Mouse (Mus musculus) liver, embryonic 12.5 days (tissue): ENCODE results near the gene Senp8. TPM values are rescaled to one million over a fixed set of nuclear protein-coding genes. Genes with fewer than 3 reads are reported as not detected.

Source experiments
- ATAC-seq: fragments of 200-750 bp; cut with Nextera tagmentation; 2 replicates; pipeline ENCODE4 v1.8.0; 2017; ENCODE audit warnings: moderate number of reproducible peaks, mild to moderate bottlenecking, moderate library complexity
- H3K27ac ChIP-seq: fragments of 300-500 bp; sonication (generic); 2 replicates; pipeline ENCODE4 v1.5.1; 2016; ENCODE audit warnings: mild to moderate bottlenecking
- H3K27me3 ChIP-seq: fragments of 300-500 bp; sonication (generic); replicated peaks from 2 replicates; pipeline ENCODE4 v1.6.1; 2016; ENCODE audit warnings: mild to moderate bottlenecking, moderate library complexity
- H3K36me3 ChIP-seq: fragments of 300-500 bp; sonication (generic); 2 replicates; pipeline ENCODE4 v1.6.1; 2016; ENCODE audit warnings: mild to moderate bottlenecking, moderate library complexity
- H3K4me1 ChIP-seq: fragments of 300-500 bp; sonication (generic); 2 replicates; pipeline ENCODE4 v1.6.1; 2016
- H3K4me2 ChIP-seq: fragments of 300-500 bp; sonication (generic); 2 replicates; pipeline ENCODE4 v1.6.1; 2016; ENCODE audit warnings: mild to moderate bottlenecking, moderate library complexity
- H3K4me3 ChIP-seq: fragments of 300-500 bp; sonication (generic); 2 replicates; pipeline ENCODE4 v1.5.1; 2016; ENCODE audit warnings: mild to moderate bottlenecking, moderate library complexity
- H3K9ac ChIP-seq: fragments of 300-500 bp; sonication (generic); 2 replicates; pipeline ENCODE4 v1.6.1; 2016; ENCODE audit warnings: mild to moderate bottlenecking, moderate library complexity
- H3K9me3 ChIP-seq: fragments of 300-500 bp; sonication (generic); replicated peaks from 2 replicates; pipeline ENCODE4 v1.6.1; 2016; ENCODE audit warnings: mild to moderate bottlenecking, moderate library complexity
- WGBS: fragments of 180-500 bp; shearing (Covaris S2); methylation state at CpG from one replicate; pipeline ENCODE4 v1.1.7; 2016; ENCODE audit not compliant: insufficient replicate concordance; 5-methylcytosine and 5-hydroxymethylcytosine counted together
- polyA plus RNA-seq: library from polyadenylated mRNA; unstranded; fragments of >200 nt; fragmentation: Nextera tagmentation; extraction: Ambion mirVana; gene quantifications from 2 replicates; pipeline ENCODE4 v1.2.1, GENCODE M21; 2016

The Senp8 gene
- polyA plus RNA-seq, 1 experiment from 2014 or later = 5.7 TPM

- H3K36me3 ChIP-seq = no peaks in the 10 kb centered on the region
- no peaks in the 10 kb centered on the region for H3K9me3 ChIP-seq
- H3K27ac ChIP-seq = no peak overlapping the region
- H3K4me1 ChIP-seq = no peaks in the 10 kb centered on the region
- H3K27me3 ChIP-seq = peaks cover 3% of the 10 kb centered on the region; the same call in 1 of the 2 replicates
- no peak overlapping the region for H3K4me3 ChIP-seq
- 33% methylated on average over 10 of the region's 10 CpGs for WGBS
- H3K4me2 ChIP-seq = no peak overlapping the region
- no peak for ATAC-seq
- H3K9ac ChIP-seq = no peak overlapping the region
Observed at GRCm38 (mm10) chr9:59706850-59707825, 43.4 kb downstream of the Senp8 start.

DNA sequence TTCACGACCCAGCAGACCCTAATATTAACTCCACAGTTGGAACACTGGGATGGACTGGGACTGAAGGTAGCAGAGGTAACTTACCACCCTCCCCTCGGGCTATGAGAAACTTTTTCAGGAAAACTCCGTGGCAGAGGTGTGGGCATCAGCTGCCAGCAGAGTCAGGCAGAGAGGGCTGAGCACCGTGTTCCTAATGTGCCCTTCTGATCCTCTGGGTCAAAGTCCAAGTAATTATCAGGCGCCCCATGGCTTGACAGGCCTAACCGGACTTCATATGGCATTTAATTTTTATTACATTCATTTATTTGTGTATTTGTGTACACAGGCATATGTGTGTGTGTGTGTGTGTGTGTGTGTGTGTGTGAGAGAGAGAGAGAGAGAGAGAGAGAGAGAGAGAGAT is 47.4 kb downstream of the Senp8 start:
- H3K4me3 ChIP-seq = no peak overlapping the region
- H3K9ac ChIP-seq = no peak overlapping the region
- 0 out of 2 replicates have a peak, but pooled peaks cover 6% of the 10 kb centered on the region for H3K27me3 ChIP-seq
- H3K4me1 ChIP-seq = no peaks in the 10 kb centered on the region
- no peak overlapping the region for H3K4me2 ChIP-seq
- no peak overlapping the region for H3K27ac ChIP-seq
- no peaks in the 10 kb centered on the region for H3K36me3 ChIP-seq
- 55% methylated on average over 6 of the region's 6 CpGs for WGBS
- H3K9me3 ChIP-seq = no peaks in the 10 kb centered on the region
- no peak for ATAC-seq

- ATAC-seq = no peak
- H3K36me3 ChIP-seq = no peaks in the 10 kb centered on the region
- 74% methylated on average over 7 of the region's 7 CpGs for WGBS
- H3K27me3 ChIP-seq = 0 out of 2 replicates have a peak, but pooled peaks cover 7% of the 10 kb centered on the region
- H3K4me2 ChIP-seq = no peak overlapping the region
- no peaks in the 10 kb centered on the region for H3K9me3 ChIP-seq
- H3K9ac ChIP-seq = no peak overlapping the region
- no peaks in the 10 kb centered on the region for H3K4me1 ChIP-seq
- no peak overlapping the region for H3K4me3 ChIP-seq
- H3K27ac ChIP-seq = no peak overlapping the region
Observed at GRCm38 (mm10) chr9:59701094-59701493, 49.4 kb downstream of the Senp8 start.

- Histone ChIP-seq H3K4me1 (peaks cover 3% of the 10 kb centered on the region; the same call in 1 of the 2 replicates), H3K27me3 (peaks cover 21% of the 10 kb centered on the region), H3K4me2 (no peak overlapping the region), H3K9me3 (no peaks in the 10 kb centered on the region), H3K9ac (no peak overlapping the region), H3K27ac (no peak overlapping the region), H3K4me3 (no peak overlapping the region), H3K36me3 (no peaks in the 10 kb centered on the region)
- 46% methylated on average over 3 of the region's 3 CpGs for WGBS
- no peak for ATAC-seq
Observed at GRCm38 (mm10) chr9:59696381-59696780, 54.1 kb downstream of the Senp8 start.

DNA sequence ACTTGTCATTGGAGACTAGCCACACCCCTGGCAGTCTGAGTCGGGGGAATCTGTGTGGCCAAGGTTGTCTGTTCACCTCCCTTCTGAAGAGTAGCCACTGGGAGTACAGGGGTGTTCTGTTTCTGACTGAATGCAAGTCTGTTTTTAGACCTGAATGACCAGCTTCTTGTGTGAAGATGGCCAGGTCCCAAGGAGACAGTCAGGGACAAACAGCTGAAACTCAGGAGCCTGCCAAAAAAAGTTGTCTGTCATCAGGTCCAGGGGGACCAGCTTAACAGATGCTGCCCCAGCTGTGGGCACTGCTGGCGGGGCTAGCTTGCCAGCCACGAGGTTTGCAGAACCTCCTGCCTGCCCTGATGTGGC is 55.1 kb downstream of the Senp8 start:
- Histone ChIP-seq H3K4me1 (peaks cover 3% of the 10 kb centered on the region; the same call in 1 of the 2 replicates), H3K4me3 (no peak overlapping the region), H3K27me3 (peaks cover 30% of the 10 kb centered on the region), H3K9me3 (no peaks in the 10 kb centered on the region), H3K9ac (no peak overlapping the region), H3K4me2 (no peak overlapping the region), H3K36me3 (no peaks in the 10 kb centered on the region), H3K27ac (no peak overlapping the region)
- no peak for ATAC-seq
- 32% methylated on average over 3 of the region's 3 CpGs for WGBS

- no peaks in the 10 kb centered on the region for H3K9me3 ChIP-seq
- no peak overlapping the region for H3K27ac ChIP-seq
- H3K27me3 ChIP-seq = peaks cover 30% of the 10 kb centered on the region
- no peak overlapping the region for H3K4me2 ChIP-seq
- no peaks in the 10 kb centered on the region for H3K36me3 ChIP-seq
- no peak for ATAC-seq
- H3K4me1 ChIP-seq = peaks cover 3% of the 10 kb centered on the region; the same call in 1 of the 2 replicates
- WGBS = 55% methylated on average over 16 of the region's 16 CpGs
- no peak overlapping the region for H3K4me3 ChIP-seq
- no peak overlapping the region for H3K9ac ChIP-seq
Observed at GRCm38 (mm10) chr9:59694571-59695450, 55.7 kb downstream of the Senp8 start.

DNA sequence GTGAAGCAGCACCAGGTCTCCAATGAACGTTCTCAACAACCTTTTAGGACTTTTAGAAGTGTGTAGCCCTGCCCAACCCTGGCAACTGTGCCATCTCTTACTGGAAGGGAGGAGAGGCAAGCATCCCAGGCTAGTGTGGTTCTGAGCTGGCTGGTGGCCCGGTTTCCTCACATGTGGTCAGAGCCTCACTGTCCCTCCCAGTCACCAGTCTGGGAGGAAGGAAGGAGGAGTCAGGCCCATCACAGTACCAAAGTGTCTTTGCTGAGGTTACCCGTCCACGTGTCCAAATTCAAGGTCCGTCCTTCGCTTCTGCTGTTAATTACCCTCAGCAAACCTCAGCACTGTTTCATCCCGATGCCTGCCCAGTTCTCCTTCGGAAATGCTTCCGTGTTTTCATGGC is 58.4 kb downstream of the Senp8 start:
- H3K4me3 ChIP-seq = no peak overlapping the region
- H3K9ac ChIP-seq = no peak overlapping the region
- H3K36me3 ChIP-seq = no peaks in the 10 kb centered on the region
- H3K27ac ChIP-seq = no peak overlapping the region
- peak overlapping the region; percentile 38 for H3K4me2 ChIP-seq
- H3K9me3 ChIP-seq = no peaks in the 10 kb centered on the region
- H3K27me3 ChIP-seq = peaks cover 28% of the 10 kb centered on the region
- 41% methylated on average over 9 of the region's 9 CpGs for WGBS
- peaks cover 8% of the 10 kb centered on the region; the same call in 1 of the 2 replicates for H3K4me1 ChIP-seq
- no peak for ATAC-seq

DNA sequence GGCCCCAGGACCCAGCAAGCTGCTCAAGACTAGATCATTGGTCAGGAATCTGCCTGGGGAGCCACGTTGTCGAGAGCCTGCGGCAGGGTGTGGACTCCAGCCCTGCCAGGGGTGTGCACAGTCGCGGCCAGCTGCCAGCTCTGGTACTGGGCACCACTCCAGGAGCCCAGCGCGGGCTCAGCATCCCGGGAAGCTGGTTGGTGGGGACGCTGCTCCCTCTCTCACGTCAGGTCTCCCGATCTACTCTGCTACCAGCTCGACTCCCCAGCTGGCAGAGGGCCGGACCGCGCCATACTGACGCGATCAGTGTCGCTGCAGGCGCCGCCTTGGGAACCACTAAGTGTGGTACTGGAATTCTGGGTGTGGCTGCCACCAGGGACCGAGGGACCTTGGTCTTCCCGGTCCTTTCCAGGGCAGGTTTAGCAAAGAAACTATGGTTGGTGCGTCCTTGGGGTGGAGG is 58.8 kb downstream of the Senp8 start:
- no peak overlapping the region for H3K27ac ChIP-seq
- H3K9me3 ChIP-seq = no peaks in the 10 kb centered on the region
- H3K4me3 ChIP-seq = no peak overlapping the region
- no peaks in the 10 kb centered on the region for H3K36me3 ChIP-seq
- peak overlapping the region; percentile 38 for H3K4me2 ChIP-seq
- no peak overlapping the region for H3K9ac ChIP-seq
- no peak for ATAC-seq
- peaks cover 32% of the 10 kb centered on the region for H3K27me3 ChIP-seq
- H3K4me1 ChIP-seq = peaks cover 8% of the 10 kb centered on the region; the same call in 1 of the 2 replicates
- WGBS = 11% methylated on average over 23 of the region's 23 CpGs

- H3K4me3 ChIP-seq = no peak overlapping the region
- no peak overlapping the region for H3K27ac ChIP-seq
- no peaks in the 10 kb centered on the region for H3K9me3 ChIP-seq
- H3K9ac ChIP-seq = no peak overlapping the region
- 12% methylated on average over 6 of the region's 6 CpGs for WGBS
- H3K4me1 ChIP-seq = 0 out of 2 replicates have a peak, but pooled peaks cover 5% of the 10 kb centered on the region
- H3K36me3 ChIP-seq = no peaks in the 10 kb centered on the region
- no peak for ATAC-seq
- no peak overlapping the region for H3K4me2 ChIP-seq
- H3K27me3 ChIP-seq = peaks cover 63% of the 10 kb centered on the region
Observed at GRCm38 (mm10) chr9:59687416-59688046, 63.0 kb downstream of the Senp8 start.
